Mouse (Mus musculus) embryonic facial prominence, embryonic 14.5 days (tissue): ENCODE measurements around the gene Sh3rf1. TPM values are rescaled to one million over a fixed set of nuclear protein-coding genes. Genes with fewer than 3 reads are reported as not detected.

Experiments used
- ATAC-seq: fragments of 200-750 bp; cut with Nextera tagmentation; 2 replicates; pipeline ENCODE4 v1.8.0; 2017; ENCODE audit warnings: low read depth, moderate number of reproducible peaks, moderate TSS enrichment
- DNase-seq: peaks from one replicate; pipeline ENCODE4 v3.0.0-alpha.2; 2015; ENCODE audit warnings: low spot score
- H3K27ac ChIP-seq: fragments of 300-500 bp; sonication (generic); replicated peaks from 2 replicates; pipeline ENCODE4 v1.5.1; 2014; ENCODE audit warnings: low read depth, mild to moderate bottlenecking, low read length, moderate library complexity
- H3K27me3 ChIP-seq: fragments of 300-500 bp; sonication (generic); replicated peaks from 2 replicates; pipeline ENCODE4 v1.6.1; 2014; ENCODE audit warnings: low read length; ENCODE audit not compliant: control insufficient read depth, insufficient read depth
- H3K36me3 ChIP-seq: fragments of 300-500 bp; sonication (generic); 2 replicates; pipeline ENCODE4 v1.6.1; 2014; ENCODE audit warnings: low read length, mixed read lengths; ENCODE audit not compliant: control insufficient read depth, insufficient read depth
- H3K4me1 ChIP-seq: fragments of 300-500 bp; sonication (generic); 2 replicates; pipeline ENCODE4 v1.6.1; 2014; ENCODE audit warnings: antibody characterized with exemption, low read length; ENCODE audit not compliant: control insufficient read depth, insufficient read depth
- H3K4me2 ChIP-seq: fragments of 300-500 bp; sonication (generic); 2 replicates; pipeline ENCODE4 v1.6.1; 2014; ENCODE audit warnings: low read depth, mild to moderate bottlenecking, low read length, moderate library complexity, mixed read lengths
- H3K4me3 ChIP-seq: fragments of 300-500 bp; sonication (generic); 2 replicates; pipeline ENCODE4 v1.5.1; 2014; ENCODE audit warnings: low read depth, mild to moderate bottlenecking, low read length
- H3K9ac ChIP-seq: fragments of 300-500 bp; sonication (generic); 2 replicates; pipeline ENCODE4 v1.6.1; 2014; ENCODE audit warnings: low read depth, mild to moderate bottlenecking, low read length, moderate library complexity, mixed read lengths
- H3K9me3 ChIP-seq: fragments of 300-500 bp; sonication (generic); 2 replicates; pipeline ENCODE4 v1.6.1; 2016; ENCODE audit warnings: low read length; ENCODE audit not compliant: control insufficient read depth
- WGBS: fragments of 180-500 bp; shearing (Covaris S2); extraction: QIAGEN DNeasy Blood & Tissue Kit; methylation state at CpG from one replicate; pipeline ENCODE4 v1.1.7; 2014; 5-methylcytosine and 5-hydroxymethylcytosine counted together
- polyA plus RNA-seq: library from polyadenylated mRNA; unstranded; fragments of >200 nt; fragmentation: Nextera tagmentation; extraction: Ambion mirVana; gene quantifications from 2 replicates; pipeline ENCODE4 v1.2.1, GENCODE M21; 2014

The Sh3rf1 gene
- polyA plus RNA-seq, 1 experiment from 2014 or later: 10.5 TPM

GRCm38 (mm10) chr8:61283169-61284081 lies 59.8 kb downstream of the Sh3rf1 start:
- Histone ChIP-seq H3K27me3 (no peaks in the 10 kb centered on the region), H3K9ac (no peak overlapping the region), H3K4me1 (peaks cover 59% of the 10 kb centered on the region), H3K4me3 (no peak overlapping the region), H3K36me3 (no peaks in the 10 kb centered on the region), H3K4me2 (0 out of 2 replicates have a peak overlapping the region, but pooled peaks have one; percentile 12), H3K9me3 (no peaks in the 10 kb centered on the region), H3K27ac (peak overlapping the region; percentile 17)
- ATAC-seq (peak; percentile 37), DNase-seq (peak; percentile 77)
- WGBS: 10% methylated on average over 12 of the region's 12 CpGs

- no peak for DNase-seq
- H3K9ac ChIP-seq: no peak overlapping the region
- no peak for ATAC-seq
- H3K4me2 ChIP-seq: peak overlapping the region; percentile 19
- 18% methylated on average over 7 of the region's 7 CpGs for WGBS
- peaks cover 71% of the 10 kb centered on the region for H3K4me1 ChIP-seq
- H3K4me3 ChIP-seq: no peak overlapping the region
- H3K27me3 ChIP-seq: no peaks in the 10 kb centered on the region
- peak overlapping the region; percentile 48 for H3K27ac ChIP-seq
- no peaks in the 10 kb centered on the region for H3K9me3 ChIP-seq
- H3K36me3 ChIP-seq: no peaks in the 10 kb centered on the region
These were observed 62.2 kb downstream of the Sh3rf1 start for GRCm38 (mm10) chr8:61285896-61286295.

DNA sequence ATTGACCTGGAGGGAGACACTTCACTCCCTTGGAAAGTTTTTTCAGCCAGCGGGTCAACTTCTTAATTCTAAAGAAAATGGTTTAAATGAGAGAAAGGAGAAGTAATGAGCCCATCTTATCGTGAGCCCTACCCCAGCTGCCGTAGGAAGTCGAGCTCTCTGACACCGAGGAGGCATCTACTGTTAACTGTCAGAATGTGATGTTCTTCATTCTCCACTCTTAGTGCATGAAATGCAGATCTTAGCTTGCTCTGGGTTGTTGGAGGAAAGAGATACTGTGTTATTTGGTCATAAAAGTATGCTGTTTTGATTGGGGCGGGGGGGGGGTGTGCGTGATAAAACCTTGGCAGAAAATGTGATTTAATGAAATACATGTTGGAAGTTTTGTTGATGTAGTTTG lies 62.7 kb downstream of the Sh3rf1 start:
- Histone ChIP-seq H3K9ac (no peak overlapping the region), H3K27ac (no peak overlapping the region), H3K4me1 (peaks cover 71% of the 10 kb centered on the region)

DNA sequence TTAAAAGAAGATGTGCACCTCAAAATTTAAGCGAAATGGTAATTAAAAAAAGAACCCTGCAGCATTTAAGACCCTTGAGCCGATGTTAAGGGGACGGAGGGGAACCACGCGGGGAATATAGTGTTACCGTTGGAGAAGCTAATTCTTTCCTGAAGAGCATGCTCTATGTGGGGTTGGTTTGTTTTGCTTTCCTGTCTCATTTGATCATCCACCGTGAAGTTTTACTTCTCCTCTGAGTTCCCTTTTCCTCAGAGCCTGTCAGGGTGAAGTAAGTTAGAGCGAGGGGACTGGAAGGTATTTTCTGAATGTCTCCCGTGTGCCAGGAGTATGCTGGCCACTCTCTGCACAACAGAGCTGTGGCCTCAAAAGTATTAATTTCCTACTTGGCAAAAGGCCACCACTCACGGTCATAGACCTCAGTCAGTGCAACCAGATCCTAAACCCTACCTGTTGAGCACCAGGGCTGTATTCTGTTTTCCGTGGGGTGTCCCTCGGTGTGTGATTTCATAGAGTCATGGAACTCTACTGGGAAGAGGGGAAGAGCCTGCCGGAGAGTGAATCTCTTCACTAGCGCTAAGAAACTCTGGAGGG lies 63.2 kb downstream of the Sh3rf1 start:
- ATAC-seq: peak; percentile 59
- Histone ChIP-seq H3K4me2 (peak overlapping the region; percentile 19), H3K9ac (no peak overlapping the region), H3K4me3 (no peak overlapping the region), H3K4me1 (peaks cover 69% of the 10 kb centered on the region), H3K27me3 (no peaks in the 10 kb centered on the region), H3K9me3 (no peaks in the 10 kb centered on the region), H3K27ac (peak overlapping the region; percentile 82), H3K36me3 (no peaks in the 10 kb centered on the region)
- WGBS: 25% methylated on average over 14 of the region's 14 CpGs
- peak; percentile 83 for DNase-seq

More for the DNA sequence above, 62.7 kb downstream of the Sh3rf1 start:
- Histone ChIP-seq H3K4me2 (peak overlapping the region; percentile 19), H3K27me3 (no peaks in the 10 kb centered on the region), H3K4me3 (no peak overlapping the region), H3K9me3 (no peaks in the 10 kb centered on the region), H3K36me3 (no peaks in the 10 kb centered on the region)
- DNase-seq (no peak), ATAC-seq (no peak; the same call in 1 of the 2 replicates)
- WGBS: 22% methylated on average over 7 of the region's 7 CpGs

- no peaks in the 10 kb centered on the region for H3K36me3 ChIP-seq
- H3K9me3 ChIP-seq: no peaks in the 10 kb centered on the region
- DNase-seq (peak; percentile 70), ATAC-seq (peak; percentile 34; the same call in 1 of the 2 replicates)
- 38% methylated on average over 11 of the region's 11 CpGs for WGBS
- no peak overlapping the region for H3K9ac ChIP-seq
- H3K4me3 ChIP-seq: no peak overlapping the region
- H3K27me3 ChIP-seq: no peaks in the 10 kb centered on the region
- peaks cover 57% of the 10 kb centered on the region for H3K4me1 ChIP-seq
- peak overlapping the region; percentile 82 for H3K27ac ChIP-seq
- peak overlapping the region; percentile 38 for H3K4me2 ChIP-seq
These were observed 64.4 kb downstream of the Sh3rf1 start for GRCm38 (mm10) chr8:61288006-61288566.

DNA sequence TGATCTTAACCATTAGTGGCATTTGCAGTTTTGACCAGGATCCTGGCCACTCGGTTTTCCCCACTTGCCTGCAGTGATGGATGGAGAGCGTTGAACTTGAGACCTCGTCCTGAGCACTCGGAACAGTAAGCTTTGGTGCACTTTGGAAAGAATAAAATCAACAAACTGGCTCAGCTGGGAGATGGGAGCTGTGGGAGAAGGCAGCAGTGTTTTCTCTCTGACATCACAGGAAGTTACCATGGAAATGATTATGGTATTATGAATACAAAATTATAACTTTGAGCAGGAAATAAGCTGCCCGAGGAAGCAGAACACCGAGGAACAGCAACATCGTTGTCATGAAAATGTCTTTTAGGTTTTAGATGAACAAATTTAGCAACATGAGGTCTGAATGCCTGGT lies 65.0 kb downstream of the Sh3rf1 start:
- Histone ChIP-seq H3K4me1 (peaks cover 51% of the 10 kb centered on the region), H3K27me3 (no peaks in the 10 kb centered on the region), H3K4me3 (no peak overlapping the region), H3K9ac (no peak overlapping the region), H3K4me2 (peak overlapping the region; percentile 38), H3K27ac (peak overlapping the region; percentile 82), H3K9me3 (no peaks in the 10 kb centered on the region), H3K36me3 (no peaks in the 10 kb centered on the region)
- DNase-seq (peak; percentile 66), ATAC-seq (peak; percentile 6; the same call in 1 of the 2 replicates)
- WGBS: 25% methylated on average over 7 of the region's 7 CpGs

DNA sequence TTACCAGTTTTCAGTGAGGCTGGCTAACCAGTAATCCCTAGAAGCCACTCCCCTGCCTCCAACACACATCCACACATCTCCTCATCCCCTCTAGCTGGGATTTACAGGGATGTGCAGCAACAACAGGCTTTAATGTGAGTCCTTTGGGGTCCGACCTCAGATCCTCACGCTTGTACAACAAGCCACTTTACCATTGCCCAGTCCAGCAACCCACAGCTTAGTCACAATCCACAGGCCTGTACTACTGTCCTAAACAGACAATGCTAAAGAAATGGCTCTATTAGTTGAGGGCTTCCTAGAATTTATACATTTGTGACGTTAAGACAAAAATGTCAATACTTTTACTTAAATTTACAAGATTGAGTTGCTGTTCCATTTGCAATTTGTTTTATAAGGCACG lies 71.4 kb downstream of the Sh3rf1 start:
- WGBS: 78% methylated on average over 4 of the region's 4 CpGs
- DNase-seq: no peak
- H3K9me3 ChIP-seq: no peaks in the 10 kb centered on the region
- no peak for ATAC-seq
- H3K4me3 ChIP-seq: no peak overlapping the region
- no peak overlapping the region for H3K9ac ChIP-seq
- H3K36me3 ChIP-seq: no peaks in the 10 kb centered on the region
- no peak overlapping the region for H3K4me2 ChIP-seq
- H3K4me1 ChIP-seq: no peaks in the 10 kb centered on the region; the same call in 1 of the 2 replicates
- no peaks in the 10 kb centered on the region for H3K27me3 ChIP-seq
- no peak overlapping the region for H3K27ac ChIP-seq

DNA sequence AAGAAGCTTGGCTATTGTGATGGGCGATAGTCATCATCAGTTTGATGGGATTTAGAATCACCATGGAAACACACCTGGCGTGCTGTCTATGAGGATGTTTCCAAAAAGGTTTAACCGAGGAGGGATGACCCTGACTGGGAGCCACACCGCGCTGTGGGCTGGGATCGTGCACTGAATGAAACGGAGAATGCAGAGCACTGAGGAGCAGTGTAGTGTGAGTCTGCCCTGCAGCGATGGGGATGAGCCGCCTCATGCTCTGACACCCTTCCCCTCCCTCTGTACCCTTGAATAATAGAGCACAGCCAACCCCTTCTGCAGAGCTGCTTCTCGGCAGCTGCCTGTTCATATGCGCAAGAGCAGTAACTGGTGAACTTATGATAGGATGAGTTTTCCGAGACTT lies 71.8 kb downstream of the Sh3rf1 start:
- no peaks in the 10 kb centered on the region for H3K4me1 ChIP-seq
- H3K27ac ChIP-seq: no peak overlapping the region
- H3K9ac ChIP-seq: no peak overlapping the region
- H3K4me3 ChIP-seq: no peak overlapping the region
- 37% methylated on average over 12 of the region's 12 CpGs for WGBS
- no peaks in the 10 kb centered on the region for H3K9me3 ChIP-seq
- no peak for DNase-seq
- H3K27me3 ChIP-seq: no peaks in the 10 kb centered on the region
- peak; percentile 71; the same call in 1 of the 2 replicates for ATAC-seq
- no peaks in the 10 kb centered on the region for H3K36me3 ChIP-seq
- no peak overlapping the region for H3K4me2 ChIP-seq
